Mouse (Mus musculus) frontal cortex, postnatal 14 days (tissue): ENCODE data around the gene Pdia2.
"Not testable (repeated sequence)": the region's sequence is repeated elsewhere in the genome, so short reads cannot be mapped to it uniquely, and the experiment has no call there.

Experiments
- DNase-seq, 2 experiments: peaks; one replicate each; pipeline ENCODE4 v3.0.0; 2022; ENCODE audit warnings: low spot score in 2 of 2

Pdia2 gene

DNA sequence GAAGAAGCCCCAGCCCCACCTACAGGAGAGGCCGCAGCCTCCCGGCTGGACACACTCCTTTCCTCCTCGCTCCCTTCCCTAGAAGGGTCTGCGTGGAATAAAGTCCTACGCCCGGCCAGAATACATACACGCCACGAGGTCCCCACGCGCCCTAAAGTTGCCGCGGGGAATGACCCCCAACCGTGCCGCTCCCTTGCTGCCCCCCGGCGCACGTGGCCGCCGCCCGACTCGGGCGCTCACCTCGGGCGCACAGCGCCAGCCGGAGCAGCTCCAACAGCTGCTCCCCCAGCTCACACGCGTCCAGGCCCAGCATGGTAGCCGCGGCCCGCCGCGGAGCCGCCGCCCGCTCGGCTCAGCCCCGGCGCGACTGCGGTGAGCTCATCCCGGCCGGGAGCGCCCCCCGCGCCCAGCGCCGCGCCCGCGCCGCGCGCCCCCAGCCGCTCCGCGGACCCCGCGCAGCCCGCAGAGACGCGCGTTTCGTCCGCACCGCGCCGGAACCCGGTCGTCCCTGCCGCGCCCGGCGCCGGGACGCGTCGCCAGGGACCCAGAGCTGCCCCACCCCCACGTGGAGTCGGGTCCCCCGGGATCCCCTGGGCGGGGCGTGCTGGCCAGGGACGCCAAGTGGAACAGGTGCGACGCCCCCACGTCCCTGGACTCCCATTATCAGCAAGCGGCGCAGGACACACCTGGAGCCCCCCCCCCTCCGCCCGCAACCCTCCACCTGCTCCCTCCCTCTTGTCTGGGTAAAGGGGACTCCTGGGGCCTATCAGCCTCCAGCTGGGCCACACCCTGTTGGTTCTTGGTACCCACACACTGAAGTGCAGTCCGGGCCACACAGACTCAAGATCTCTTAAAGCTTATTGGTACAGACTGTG is 2.2 kb upstream of the Pdia2 start:
- DNase-seq: no peak

DNA sequence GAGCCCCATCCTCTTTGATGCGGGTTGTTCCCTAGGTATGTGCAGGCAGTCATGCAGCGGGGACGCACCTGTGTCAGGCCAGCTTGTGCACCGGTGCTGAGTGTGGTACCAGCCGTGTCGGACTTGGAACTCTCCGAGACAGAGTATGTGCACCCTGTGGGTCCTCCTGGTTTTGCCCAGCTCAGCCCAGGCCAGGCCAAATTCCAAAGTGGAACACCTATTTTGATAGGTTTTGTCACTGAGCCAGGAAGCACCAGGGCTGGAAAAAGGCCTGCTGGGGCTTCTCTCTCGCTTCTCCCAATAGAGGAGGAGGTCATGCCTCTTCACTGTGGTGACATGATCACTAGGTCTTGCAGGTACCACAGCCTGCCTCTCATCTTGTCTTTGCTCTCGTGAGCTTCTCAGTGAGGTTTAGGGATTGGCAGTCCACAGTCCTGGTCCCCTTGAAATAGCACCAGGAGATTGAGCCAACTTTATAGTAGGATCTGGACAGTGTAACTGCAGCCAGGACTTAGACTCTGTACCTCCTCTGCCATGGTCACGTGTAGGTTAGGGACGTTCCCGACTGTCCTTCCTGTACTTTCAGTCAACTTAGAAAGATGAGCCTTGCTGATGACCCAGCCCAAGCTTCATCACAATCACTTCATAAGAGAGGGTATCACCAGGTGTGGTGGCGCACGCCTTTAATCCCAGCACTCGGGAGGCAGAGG is 6.3 kb downstream of the Pdia2 start:
- DNase-seq: no peak

DNA sequence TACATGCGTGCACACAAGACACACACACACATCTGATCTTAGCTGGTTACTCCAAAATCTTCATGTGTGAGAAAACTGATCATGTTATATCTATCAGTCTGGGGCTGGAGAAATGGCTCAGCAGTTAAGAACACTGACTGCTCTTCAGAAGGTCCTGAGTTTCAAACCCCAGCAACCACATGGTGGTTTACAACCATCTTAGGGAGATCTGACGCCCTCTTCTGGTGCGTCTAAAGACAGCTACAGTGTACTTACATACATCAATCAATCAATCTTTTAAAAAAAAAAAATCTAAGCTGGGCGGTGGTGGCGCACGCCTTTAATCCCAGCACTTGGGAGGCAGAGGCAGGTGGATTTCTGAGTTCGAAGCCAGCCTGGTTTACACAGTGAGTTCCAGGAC is 7.4 kb downstream of the Pdia2 start:
- DNase-seq: not testable (repeated sequence)

DNA sequence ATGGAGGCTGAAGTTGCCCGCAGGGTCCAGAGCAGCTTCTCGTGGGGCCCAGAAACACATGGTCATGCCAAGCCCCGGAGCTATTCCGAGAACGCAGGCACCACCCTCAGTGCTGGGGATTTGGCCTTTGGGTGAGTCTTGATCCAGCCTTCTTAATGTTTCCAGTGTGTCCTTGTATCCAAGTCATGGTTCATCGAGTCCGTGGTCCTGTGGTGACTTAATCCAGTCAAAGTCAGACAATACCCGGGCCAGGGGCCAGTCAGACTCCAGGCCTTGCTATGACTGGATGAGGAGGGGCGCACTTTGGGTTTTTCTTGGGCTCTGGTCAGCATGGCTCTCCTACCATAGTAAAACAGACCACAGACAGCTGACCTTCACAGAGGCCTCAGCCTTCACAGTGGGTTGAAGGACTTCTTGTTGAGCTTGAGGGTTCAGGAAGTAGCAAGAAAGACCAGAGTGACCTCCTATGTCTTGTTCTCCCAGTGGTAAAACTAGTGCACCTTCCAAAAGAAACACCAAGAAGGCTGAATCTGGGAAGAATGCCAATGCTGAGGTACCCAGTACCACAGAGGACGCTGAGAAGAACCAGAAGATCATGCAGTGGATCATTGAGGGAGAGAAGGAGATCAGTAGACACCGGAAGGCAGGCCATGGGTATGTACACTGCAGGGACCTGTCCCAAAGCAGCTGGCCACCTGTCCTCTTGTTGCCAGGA is 10.6 kb downstream of the Pdia2 start:
- DNase-seq: no peak

DNA sequence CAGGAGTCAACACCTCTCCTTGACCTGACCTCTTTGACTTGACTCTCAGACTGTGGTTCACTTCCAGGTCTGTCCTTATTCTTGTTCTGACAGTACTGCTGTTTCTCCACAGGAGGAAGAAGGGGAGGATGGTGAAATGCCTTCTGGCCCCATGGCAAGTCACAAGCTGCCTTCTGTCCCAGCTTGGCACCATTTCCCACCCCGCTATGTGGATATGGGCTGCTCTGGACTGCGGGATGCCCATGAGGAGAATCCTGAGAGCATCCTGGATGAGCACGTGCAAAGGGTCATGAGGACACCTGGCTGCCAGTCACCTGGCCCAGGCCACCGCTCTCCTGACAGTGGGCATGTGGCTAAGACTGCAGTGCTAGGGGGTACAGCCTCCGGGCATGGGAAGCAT is 11.3 kb downstream of the Pdia2 start:
- DNase-seq: no peak

GRCm38 (mm10) chr17:26181179-26181578 is 17.7 kb downstream of the Pdia2 start:
- no peak for DNase-seq

- no peak for DNase-seq
These were observed 20.3 kb downstream of the Pdia2 start for GRCm38 (mm10) chr17:26178611-26179010.

- DNase-seq: not testable (repeated sequence)
These were observed 23.6 kb downstream of the Pdia2 start for GRCm38 (mm10) chr17:26175248-26175647.

GRCm38 (mm10) chr17:26168039-26168438 is 30.8 kb downstream of the Pdia2 start:
- DNase-seq: no peak

DNA sequence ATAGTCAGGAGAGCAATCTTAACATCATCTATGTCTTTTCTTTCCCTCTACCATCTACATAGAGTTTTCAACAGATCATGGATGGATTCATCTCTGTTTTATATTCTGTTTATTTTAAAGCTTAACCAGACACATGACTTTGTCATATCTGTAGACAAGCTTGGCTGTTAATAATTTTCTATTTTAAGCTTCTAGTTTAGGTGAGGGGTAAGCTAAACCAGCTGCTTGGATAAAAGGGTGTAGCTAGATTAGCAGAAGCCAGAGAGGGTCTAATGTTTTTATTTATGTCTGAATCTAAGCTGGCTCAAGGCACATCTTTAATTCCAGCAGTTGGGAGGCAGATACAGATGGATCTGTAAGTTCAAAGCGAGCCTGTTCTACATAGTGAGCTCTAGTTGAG is 36.2 kb downstream of the Pdia2 start:
- DNase-seq: no peak

GRCm38 (mm10) chr17:26151886-26152630 is 46.8 kb downstream of the Pdia2 start:
- DNase-seq: no peak

DNA sequence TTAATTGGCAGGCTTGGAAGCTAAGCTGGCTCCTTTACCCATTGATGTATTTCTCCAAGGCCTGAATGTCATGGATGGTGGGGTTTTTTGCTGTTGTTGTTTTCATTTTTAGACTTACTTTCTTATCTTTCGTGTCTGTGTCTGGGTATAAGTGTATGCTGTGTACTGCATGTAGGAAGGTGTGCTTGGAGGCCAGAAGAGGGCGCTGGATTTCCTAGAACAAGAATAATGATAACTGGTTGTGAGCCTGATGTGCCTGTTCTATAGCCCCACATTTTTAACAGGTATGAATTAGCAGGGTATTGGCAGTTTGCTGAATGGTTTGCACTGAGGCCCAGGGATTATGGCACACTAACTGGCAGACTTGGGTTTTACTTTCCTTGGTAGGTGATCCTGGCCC is 49.8 kb downstream of the Pdia2 start:
- DNase-seq: no peak
